Mouse (Mus musculus) erythroblast, embryonic 14.5 days (primary cell): ENCODE results near the gene Clip2.

ENCODE experiments used
- GATA1 ChIP-seq: IDR thresholded peaks from 2 replicates; pipeline ENCODE4 v1.6.1; 2012; ENCODE audit warnings: low read length, inconsistent platforms, mixed read lengths
- TAL1 ChIP-seq: IDR thresholded peaks from 3 replicates; pipeline ENCODE4 v1.6.1; 2012; ENCODE audit warnings: low read length, inconsistent platforms, mixed read lengths

DNA sequence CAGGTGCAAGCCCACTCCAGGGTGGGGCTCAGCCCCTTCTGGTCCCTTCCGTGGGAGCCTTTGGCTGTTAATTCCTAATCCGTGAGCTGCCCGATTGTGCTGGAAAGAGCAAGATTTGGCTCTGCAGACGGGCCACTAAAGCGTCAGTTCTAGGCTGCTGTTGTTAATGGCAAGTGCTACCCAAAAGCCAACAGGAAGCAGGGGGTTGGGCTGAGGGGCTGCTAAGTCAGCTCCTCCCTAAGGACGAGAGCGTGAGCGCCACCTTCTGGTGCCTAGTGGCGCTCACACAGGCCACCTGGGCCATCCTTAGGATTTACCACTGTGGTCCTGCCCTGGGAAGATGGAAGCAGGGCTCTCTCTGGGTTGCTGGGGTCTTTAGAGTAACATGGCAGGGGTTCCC lies 62.7 kb downstream of the Clip2 start:
- TF ChIP-seq GATA1 (no peak), TAL1 (no peak)
